Mouse (Mus musculus) hindbrain, embryonic 12.5 days (tissue): ENCODE results near the gene Cox6a1. TPM values are rescaled to one million over a fixed set of nuclear protein-coding genes. Genes with fewer than 3 reads are reported as not detected.
"Not testable (repeated sequence)": the region's sequence is repeated elsewhere in the genome, so short reads cannot be mapped to it uniquely, and the experiment has no call there.

ENCODE experiments used
- ATAC-seq: fragments of 200-750 bp; cut with Nextera tagmentation; 2 replicates; pipeline ENCODE4 v1.8.0; 2017; ENCODE audit warnings: moderate TSS enrichment; ENCODE audit not compliant: low FRiP score
- H3K27ac ChIP-seq: fragments of 300-500 bp; sonication (generic); 2 replicates; pipeline ENCODE4 v1.5.1; 2016; ENCODE audit warnings: mild to moderate bottlenecking
- H3K27me3 ChIP-seq: fragments of 300-500 bp; sonication (generic); 2 replicates; pipeline ENCODE4 v1.6.1; 2016; ENCODE audit warnings: mild to moderate bottlenecking
- H3K36me3 ChIP-seq: fragments of 300-500 bp; sonication (generic); 2 replicates; pipeline ENCODE4 v1.6.1; 2016; ENCODE audit warnings: mild to moderate bottlenecking
- H3K4me1 ChIP-seq: fragments of 300-500 bp; sonication (generic); 2 replicates; pipeline ENCODE4 v1.6.1; 2016
- H3K4me2 ChIP-seq: fragments of 300-500 bp; sonication (generic); replicated peaks from 2 replicates; pipeline ENCODE4 v1.6.1; 2016; ENCODE audit warnings: mild to moderate bottlenecking
- H3K4me3 ChIP-seq: fragments of 300-500 bp; sonication (generic); 2 replicates; pipeline ENCODE4 v1.5.1; 2016; ENCODE audit warnings: mild to moderate bottlenecking
- H3K9ac ChIP-seq: fragments of 300-500 bp; sonication (generic); 2 replicates; pipeline ENCODE4 v1.6.1; 2016; ENCODE audit warnings: mild to moderate bottlenecking, moderate library complexity
- H3K9me3 ChIP-seq: fragments of 300-500 bp; sonication (generic); replicated peaks from 2 replicates; pipeline ENCODE4 v1.6.1; 2016; ENCODE audit warnings: mild to moderate bottlenecking
- WGBS: fragments of 180-500 bp; shearing (Covaris S2); methylation state at CpG from one replicate; pipeline ENCODE4 v1.1.7; 2016; 5-methylcytosine and 5-hydroxymethylcytosine counted together
- polyA plus RNA-seq: library from polyadenylated mRNA; unstranded; fragments of >200 nt; fragmentation: Nextera tagmentation; extraction: Ambion mirVana; gene quantifications from 2 replicates; pipeline ENCODE4 v1.2.1, GENCODE M21; 2016

Gene Cox6a1
- polyA plus RNA-seq, 1 experiment from 2014 or later, result 823 TPM

DNA sequence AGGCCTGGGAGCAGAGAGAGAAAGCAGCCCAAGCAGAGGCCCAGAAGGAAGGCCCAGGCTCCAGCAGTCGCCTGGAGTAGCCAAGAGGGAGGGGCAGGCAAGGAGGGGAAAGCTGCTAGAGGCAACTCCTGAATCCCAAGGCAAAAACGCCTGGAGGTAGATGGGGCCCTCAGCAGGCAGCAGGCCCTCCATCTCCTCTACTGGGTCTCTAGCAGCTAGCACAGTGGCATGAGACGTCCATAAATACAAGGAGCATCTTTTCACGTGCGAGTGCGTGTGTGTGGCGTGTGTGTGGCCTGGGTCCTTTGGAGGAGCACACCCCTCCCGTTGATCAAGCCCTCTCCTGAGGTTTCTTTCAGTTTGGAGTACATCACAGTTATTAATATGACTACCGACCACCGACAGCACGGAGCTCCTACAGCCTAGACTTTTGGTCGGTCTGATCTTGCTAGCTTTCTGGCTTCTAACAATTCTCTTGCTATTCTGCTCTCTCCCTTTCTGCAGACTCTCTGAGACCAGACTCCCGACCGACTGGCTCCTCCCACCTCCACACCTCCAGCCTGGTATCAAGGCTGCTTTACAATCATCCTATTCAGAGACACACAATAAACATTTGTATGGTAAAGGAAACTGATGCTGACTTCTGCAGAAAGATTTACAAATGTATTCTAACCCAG is 31.7 kb downstream of the Cox6a1 start:
- Histone ChIP-seq H3K27me3 (no peaks in the 10 kb centered on the region; the same call in 1 of the 2 replicates), H3K27ac (peak overlapping the region; percentile 76), H3K4me2 (peak overlapping the region; percentile 9), H3K36me3 (no peaks in the 10 kb centered on the region), H3K4me3 (no peak overlapping the region), H3K4me1 (peaks cover 43% of the 10 kb centered on the region), H3K9ac (no peak overlapping the region; the same call in 1 of the 2 replicates), H3K9me3 (no peaks in the 10 kb centered on the region)
- 5% methylated on average over 14 of the region's 14 CpGs for WGBS
- ATAC-seq, result peak; percentile 62; the same call in 1 of the 2 replicates

DNA sequence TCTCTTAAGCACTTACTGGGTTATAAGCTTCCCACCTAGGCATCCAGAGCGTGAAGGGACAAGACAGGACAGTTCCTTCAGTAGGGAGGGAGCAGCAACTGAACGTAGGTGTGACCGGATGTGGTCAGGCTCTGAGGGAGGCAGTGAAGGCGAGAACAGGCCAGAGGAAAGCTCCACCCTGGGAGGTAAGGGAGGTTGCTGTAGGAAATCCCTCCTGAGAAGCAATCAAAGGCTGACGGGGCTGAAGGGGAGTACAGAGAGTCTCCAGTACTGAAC is 35.2 kb downstream of the Cox6a1 start:
- no peak for ATAC-seq
- peaks cover 33% of the 10 kb centered on the region for H3K4me1 ChIP-seq
- no peak overlapping the region for H3K9ac ChIP-seq
- H3K4me3 ChIP-seq, result no peak overlapping the region
- no peak overlapping the region for H3K27ac ChIP-seq
- H3K36me3 ChIP-seq, result no peaks in the 10 kb centered on the region
- no peaks in the 10 kb centered on the region; the same call in 1 of the 2 replicates for H3K27me3 ChIP-seq
- no peak overlapping the region for H3K4me2 ChIP-seq
- H3K9me3 ChIP-seq, result no peaks in the 10 kb centered on the region
- 45% methylated on average over 5 of the region's 5 CpGs for WGBS

DNA sequence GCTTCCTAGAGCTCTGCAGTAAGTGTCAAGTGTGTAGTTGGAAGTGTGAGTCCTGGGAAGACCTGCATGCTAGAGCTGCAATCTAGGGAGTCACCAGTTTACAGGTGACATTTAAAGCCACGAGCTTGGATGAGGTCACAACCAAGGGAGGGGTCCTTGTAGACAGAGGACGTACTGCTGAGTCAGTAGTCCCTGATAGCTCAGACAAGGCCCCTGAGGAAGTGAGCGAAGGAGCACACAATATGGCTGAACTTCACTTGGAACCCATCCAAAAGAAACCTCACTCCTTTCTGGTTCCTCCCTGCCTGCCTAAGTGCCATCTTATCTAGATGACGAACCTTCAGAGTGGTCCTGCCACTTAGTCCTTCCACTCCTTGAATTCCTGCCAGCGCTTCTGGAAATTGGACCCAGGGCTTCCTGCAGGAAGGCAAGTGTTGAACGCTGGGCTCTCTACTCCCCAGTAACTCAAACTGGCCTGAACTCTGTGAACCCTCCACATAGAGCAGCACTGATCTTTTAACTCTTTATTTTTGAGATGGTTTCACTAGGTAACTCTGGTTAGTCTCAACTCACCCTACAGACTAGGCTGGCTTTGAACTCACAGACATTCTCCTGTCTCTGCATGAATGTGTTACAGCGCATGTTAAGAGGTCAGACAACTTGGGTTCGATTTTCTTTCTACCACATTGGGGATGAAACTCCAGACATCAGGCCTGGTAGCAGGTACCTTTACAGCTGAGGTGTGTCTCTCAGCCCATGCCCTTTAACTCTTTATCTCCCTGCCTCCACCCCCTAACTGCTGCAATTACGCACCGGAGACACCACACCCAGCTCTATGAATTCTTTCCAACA is 35.7 kb downstream of the Cox6a1 start:
- H3K4me2 ChIP-seq, result no peak overlapping the region
- no peak overlapping the region for H3K9ac ChIP-seq
- ATAC-seq, result no peak
- peaks cover 27% of the 10 kb centered on the region for H3K4me1 ChIP-seq
- H3K27ac ChIP-seq, result no peak overlapping the region
- H3K36me3 ChIP-seq, result no peaks in the 10 kb centered on the region
- no peaks in the 10 kb centered on the region; the same call in 1 of the 2 replicates for H3K27me3 ChIP-seq
- WGBS, result 76% methylated on average over 10 of the region's 10 CpGs
- H3K4me3 ChIP-seq, result no peak overlapping the region
- no peaks in the 10 kb centered on the region for H3K9me3 ChIP-seq

DNA sequence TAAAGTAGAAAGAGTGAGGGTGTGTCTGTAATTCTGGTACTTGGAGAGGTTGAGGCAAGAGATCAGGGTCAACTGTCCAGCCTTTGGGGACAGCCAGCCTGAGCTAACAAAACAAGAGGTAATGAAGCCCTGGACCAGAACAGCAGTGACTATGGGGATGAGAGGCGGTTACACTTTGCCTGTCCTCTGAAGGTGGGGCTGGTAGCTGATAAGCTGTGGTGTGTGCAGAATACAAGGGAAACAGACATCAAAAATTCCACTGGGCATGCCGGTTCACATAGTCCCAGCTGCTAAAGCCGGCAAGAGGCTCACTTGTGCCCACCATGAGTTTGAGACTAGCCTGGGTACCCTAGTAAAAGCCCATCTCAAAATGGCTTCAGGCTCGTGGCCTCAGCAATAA is 36.4 kb downstream of the Cox6a1 start:
- Histone ChIP-seq H3K9me3 (no peaks in the 10 kb centered on the region), H3K27ac (no peak overlapping the region), H3K9ac (no peak overlapping the region), H3K27me3 (no peaks in the 10 kb centered on the region; the same call in 1 of the 2 replicates), H3K4me1 (peaks cover 20% of the 10 kb centered on the region), H3K4me3 (no peak overlapping the region; the same call in 1 of the 2 replicates), H3K36me3 (no peaks in the 10 kb centered on the region), H3K4me2 (no peak overlapping the region)
- WGBS, result 82% methylated on average over 4 of the region's 4 CpGs
- no peak for ATAC-seq

- Histone ChIP-seq H3K4me2 (peak overlapping the region; percentile 65), H3K36me3 (peaks cover 19% of the 10 kb centered on the region), H3K4me1 (peaks cover 25% of the 10 kb centered on the region)
- not testable (repeated sequence) for ATAC-seq, H3K4me3 ChIP-seq, H3K9me3 ChIP-seq, H3K9ac ChIP-seq, H3K27me3 ChIP-seq, H3K27ac ChIP-seq
- 74% methylated on average over 6 of the region's 7 CpGs for WGBS
Measured at GRCm38 (mm10) chr5:115302190-115302589, 46.6 kb downstream of the Cox6a1 start.

DNA sequence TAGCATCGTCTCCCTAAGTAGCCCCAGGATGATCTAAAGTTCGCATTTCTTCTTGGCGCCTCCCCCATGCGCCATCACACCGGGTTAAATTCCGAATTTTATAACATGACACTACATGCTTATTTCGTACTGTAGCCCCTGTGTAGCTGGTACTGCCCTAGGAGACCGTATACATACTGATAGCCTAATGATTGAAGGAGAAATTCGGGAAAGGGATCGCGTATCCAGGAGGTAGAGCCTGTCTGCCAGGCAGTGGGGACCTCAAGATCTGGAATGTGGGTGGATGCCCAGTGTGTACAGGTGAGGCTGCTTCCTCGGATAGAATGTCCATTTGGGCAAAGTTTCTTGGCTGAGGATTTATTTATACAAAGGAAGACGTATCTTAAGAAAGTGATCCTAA is 47.2 kb downstream of the Cox6a1 start:
- Histone ChIP-seq H3K27ac (peak overlapping the region; percentile 95; the same call in 1 of the 2 replicates), H3K9ac (peak overlapping the region; percentile 42), H3K9me3 (no peaks in the 10 kb centered on the region), H3K27me3 (peaks cover 7% of the 10 kb centered on the region), H3K4me3 (peak overlapping the region; percentile 89), H3K36me3 (peaks cover 25% of the 10 kb centered on the region), H3K4me2 (peak overlapping the region; percentile 65), H3K4me1 (peaks cover 25% of the 10 kb centered on the region)
- 31% methylated on average over 13 of the region's 13 CpGs for WGBS
- no peak for ATAC-seq

- Histone ChIP-seq H3K4me3 (peak within 1 kb of the TSS; percentile 89), H3K4me1 (peaks cover 25% of the 10 kb centered on the region), H3K9me3 (no peaks in the 10 kb centered on the region), H3K27me3 (peaks cover 7% of the 10 kb centered on the region), H3K9ac (peak within 1 kb of the TSS; percentile 90), H3K27ac (peak within 1 kb of the TSS; percentile 95), H3K36me3 (peaks cover 31% of the 10 kb centered on the region), H3K4me2 (peak within 1 kb of the TSS; percentile 65)
- WGBS, result under 1% methylated on average over 63 of the region's 66 CpGs
- ATAC-seq, result peak; percentile 98
Measured at GRCm38 (mm10) chr5:115300792-115301614, 47.8 kb downstream of the Cox6a1 start, which contains the start of gene Dynll1. TSS of gene Dynll1 (minus strand) at chr5:115300999.

DNA sequence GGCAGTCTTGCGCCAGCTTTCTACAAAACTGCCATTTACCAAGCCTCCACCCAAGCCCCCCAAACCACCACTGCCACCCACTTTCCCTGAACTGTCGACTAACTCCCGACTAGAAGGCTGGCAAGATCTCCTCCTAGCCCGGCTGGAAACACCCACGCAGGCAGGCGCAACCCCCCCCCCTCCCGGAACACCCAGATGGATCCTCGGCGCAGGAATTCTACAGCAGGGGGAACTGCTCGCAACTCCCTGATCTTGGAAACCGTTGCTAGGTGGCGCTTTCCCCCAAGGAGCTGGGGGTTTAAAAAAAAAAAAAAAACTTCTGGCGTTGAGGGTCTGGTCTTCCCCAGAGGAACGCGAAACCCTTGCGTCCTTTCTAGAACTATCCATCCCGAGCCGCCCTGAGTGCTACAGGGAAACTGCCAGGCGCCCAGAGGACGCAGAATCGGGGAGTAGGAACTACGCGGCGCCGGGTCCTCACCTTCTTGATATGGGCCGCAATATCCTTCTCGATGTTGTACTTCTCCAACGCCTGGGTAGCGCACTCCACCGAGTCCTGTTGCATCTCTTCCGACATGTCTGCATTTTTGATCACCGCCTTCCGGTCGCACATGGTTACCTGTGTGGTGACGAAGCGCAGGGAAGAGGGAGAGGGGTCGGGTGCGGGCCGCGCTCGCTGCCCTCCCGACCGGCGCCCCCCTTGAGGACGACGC is 48.6 kb downstream of the Cox6a1 start:
- H3K27me3 ChIP-seq, result peaks cover 7% of the 10 kb centered on the region
- H3K27ac ChIP-seq, result peak overlapping the region; percentile 95
- H3K9me3 ChIP-seq, result no peaks in the 10 kb centered on the region
- peak; percentile 1; the same call in 1 of the 2 replicates for ATAC-seq
- peaks cover 25% of the 10 kb centered on the region for H3K4me1 ChIP-seq
- 1% methylated on average over 46 of the region's 46 CpGs for WGBS
- peak overlapping the region; percentile 89 for H3K4me3 ChIP-seq
- peaks cover 39% of the 10 kb centered on the region for H3K36me3 ChIP-seq
- peak overlapping the region; percentile 90 for H3K9ac ChIP-seq
- H3K4me2 ChIP-seq, result peak overlapping the region; percentile 65

DNA sequence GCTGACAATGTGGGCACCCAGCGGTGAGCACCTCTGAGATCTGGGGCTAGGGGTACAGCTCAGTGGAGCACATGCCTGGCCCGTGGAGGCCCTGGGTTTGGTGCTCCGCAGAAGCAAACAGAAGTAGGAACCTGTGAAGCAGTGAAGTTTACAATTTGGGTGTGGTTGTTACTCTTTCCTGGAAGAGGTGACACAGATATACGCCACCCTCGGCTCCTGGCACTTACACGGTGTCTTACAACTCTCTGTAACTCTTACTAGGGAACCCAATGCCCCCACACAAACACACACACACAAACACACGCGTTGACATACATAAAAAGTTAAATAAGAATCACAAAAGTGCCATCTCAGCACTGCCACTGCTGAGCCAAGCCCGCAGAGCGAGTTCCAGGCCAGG is 52.4 kb downstream of the Cox6a1 start:
- WGBS, result 89% methylated on average over 10 of the region's 10 CpGs
- Histone ChIP-seq H3K4me1 (peaks cover 20% of the 10 kb centered on the region), H3K9me3 (no peaks in the 10 kb centered on the region), H3K27ac (no peak overlapping the region), H3K9ac (no peak overlapping the region), H3K27me3 (no peaks in the 10 kb centered on the region), H3K4me3 (no peak overlapping the region), H3K36me3 (peaks cover 61% of the 10 kb centered on the region), H3K4me2 (no peak overlapping the region)
- no peak for ATAC-seq
